Mouse (Mus musculus): Measurements from ENCODE around the gene Rogdi. TPM values are rescaled to one million over a fixed set of nuclear protein-coding genes. Genes with fewer than 3 reads are reported as not detected.

The Rogdi gene
- polyA plus RNA-seq, 1 experiment from 2014 or later: 101 TPM

- Histone ChIP-seq H3K27me3 (no peaks in the 10 kb centered on the region), H3K36me3 (no peaks in the 10 kb centered on the region), H3K4me3 (no peak overlapping the region), H3K4me2 (replicated peaks) (no peak overlapping the region), H3K9ac (no peak overlapping the region), H3K9me3 (replicated peaks) (no peaks in the 10 kb centered on the region), H3K27ac (no peak overlapping the region), H3K4me1 (no peaks in the 10 kb centered on the region)
- no peak for ATAC-seq (ENCODE audit: low FRiP score)
- WGBS: 70% methylated on average over 5 of the region's 5 CpGs
These were observed 34.9 kb downstream of the Rogdi start for GRCm38 (mm10) chr16:4978275-4979051.

GRCm38 (mm10) chr16:4976180-4976579 lies 37.2 kb downstream of the Rogdi start:
- Histone ChIP-seq H3K4me3 (no peak overlapping the region), H3K9ac (no peak overlapping the region), H3K27me3 (no peaks in the 10 kb centered on the region), H3K9me3 (replicated peaks) (no peaks in the 10 kb centered on the region), H3K4me2 (replicated peaks) (no peak overlapping the region), H3K27ac (no peak overlapping the region), H3K4me1 (no peaks in the 10 kb centered on the region), H3K36me3 (no peaks in the 10 kb centered on the region)
- ATAC-seq (ENCODE audit: low FRiP score): no peak
- 78% methylated on average over 2 of the region's 2 CpGs for WGBS

GRCm38 (mm10) chr16:4974521-4974920 lies 38.8 kb downstream of the Rogdi start:
- H3K4me1 ChIP-seq: no peaks in the 10 kb centered on the region
- no peaks in the 10 kb centered on the region for H3K36me3 ChIP-seq
- no peak for ATAC-seq (ENCODE audit: low FRiP score)
- 85% methylated on average over 5 of the region's 5 CpGs for WGBS
- H3K9ac ChIP-seq: no peak overlapping the region
- H3K9me3 ChIP-seq (replicated peaks): no peaks in the 10 kb centered on the region
- no peak overlapping the region for H3K27ac ChIP-seq
- H3K27me3 ChIP-seq: no peaks in the 10 kb centered on the region
- H3K4me3 ChIP-seq: no peak overlapping the region
- H3K4me2 ChIP-seq (replicated peaks): no peak overlapping the region

- 84% methylated on average over 4 of the region's 4 CpGs for WGBS
These were observed 41.7 kb downstream of the Rogdi start for GRCm38 (mm10) chr16:4971626-4972025.

GRCm38 (mm10) chr16:4969055-4969843 lies 44.1 kb downstream of the Rogdi start:
- H3K9ac ChIP-seq: no peak overlapping the region
- no peaks in the 10 kb centered on the region for H3K27me3 ChIP-seq
- H3K36me3 ChIP-seq: 0 out of 2 replicates have a peak, but pooled peaks cover 3% of the 10 kb centered on the region
- peaks cover 6% of the 10 kb centered on the region for H3K4me1 ChIP-seq
- ATAC-seq (ENCODE audit: low FRiP score): no peak
- H3K9me3 ChIP-seq (replicated peaks): no peaks in the 10 kb centered on the region
- no peak overlapping the region for H3K27ac ChIP-seq
- WGBS: 88% methylated on average over 5 of the region's 5 CpGs
- H3K4me3 ChIP-seq: no peak overlapping the region
- H3K4me2 ChIP-seq (replicated peaks): no peak overlapping the region

More at GRCm38 (mm10) chr16:4971626-4972025, 41.7 kb downstream of the Rogdi start:
- Histone ChIP-seq H3K27me3 (no peaks in the 10 kb centered on the region), H3K9ac (no peak overlapping the region), H3K36me3 (0 out of 2 replicates have a peak, but pooled peaks cover 3% of the 10 kb centered on the region), H3K9me3 (replicated peaks) (no peaks in the 10 kb centered on the region), H3K4me3 (no peak overlapping the region), H3K27ac (no peak overlapping the region), H3K4me2 (replicated peaks) (no peak overlapping the region), H3K4me1 (no peaks in the 10 kb centered on the region)
- ATAC-seq (ENCODE audit: low FRiP score): no peak

- Histone ChIP-seq H3K27me3 (no peaks in the 10 kb centered on the region), H3K4me1 (peaks cover 7% of the 10 kb centered on the region), H3K9ac (no peak overlapping the region), H3K36me3 (0 out of 2 replicates have a peak, but pooled peaks cover 3% of the 10 kb centered on the region), H3K27ac (no peak overlapping the region), H3K4me2 (replicated peaks) (no peak overlapping the region), H3K9me3 (replicated peaks) (no peaks in the 10 kb centered on the region), H3K4me3 (no peak overlapping the region)
- ATAC-seq (ENCODE audit: low FRiP score): no peak
- 85% methylated on average over 3 of the region's 3 CpGs for WGBS
These were observed 44.9 kb downstream of the Rogdi start for GRCm38 (mm10) chr16:4968426-4968825.

GRCm38 (mm10) chr16:4965392-4966129 lies 47.8 kb downstream of the Rogdi start:
- ATAC-seq (ENCODE audit: low FRiP score): no peak
- H3K9ac ChIP-seq: no peak overlapping the region
- H3K4me2 ChIP-seq (replicated peaks): peak overlapping the region; percentile 86
- peaks cover 6% of the 10 kb centered on the region; the same call in 1 of the 2 replicates for H3K36me3 ChIP-seq
- peaks cover 21% of the 10 kb centered on the region for H3K4me1 ChIP-seq
- H3K4me3 ChIP-seq: 0 out of 2 replicates have a peak overlapping the region, but pooled peaks have one; percentile 95
- no peaks in the 10 kb centered on the region for H3K9me3 ChIP-seq (replicated peaks)
- H3K27me3 ChIP-seq: no peaks in the 10 kb centered on the region
- 87% methylated on average over 8 of the region's 8 CpGs for WGBS
- no peak overlapping the region for H3K27ac ChIP-seq

- no peak; the same call in 1 of the 2 replicates for ATAC-seq (ENCODE audit: low FRiP score)
- H3K4me3 ChIP-seq: peak overlapping the region; percentile 95
These were observed 48.5 kb downstream of the Rogdi start for GRCm38 (mm10) chr16:4964731-4965391.

GRCm38 (mm10) chr16:4963797-4964709 lies 49.3 kb downstream of the Rogdi start, which contains the start of gene Anks3:
Anks3 (minus strand) TSS chr16:4964205.
- Histone ChIP-seq H3K4me2 (replicated peaks) (peak within 1 kb of the TSS; percentile 86), H3K9ac (peak within 1 kb of the TSS; percentile 87), H3K4me1 (peaks cover 21% of the 10 kb centered on the region), H3K27me3 (no peaks in the 10 kb centered on the region), H3K27ac (peak within 1 kb of the TSS; percentile 85), H3K4me3 (peak within 1 kb of the TSS; percentile 95), H3K9me3 (replicated peaks) (no peaks in the 10 kb centered on the region), H3K36me3 (peaks cover 18% of the 10 kb centered on the region; the same call in 1 of the 2 replicates)
- under 1% methylated on average over 71 of the region's 76 CpGs for WGBS
- ATAC-seq (ENCODE audit: low FRiP score): peak; percentile 98

More at GRCm38 (mm10) chr16:4964731-4965391, 48.5 kb downstream of the Rogdi start:
- H3K27ac ChIP-seq: peak overlapping the region; percentile 85
- H3K9me3 ChIP-seq (replicated peaks): no peaks in the 10 kb centered on the region
- H3K4me2 ChIP-seq (replicated peaks): peak overlapping the region; percentile 86
- 27% methylated on average over 13 of the region's 13 CpGs for WGBS
- peaks cover 21% of the 10 kb centered on the region for H3K4me1 ChIP-seq
- H3K9ac ChIP-seq: peak overlapping the region; percentile 87
- no peaks in the 10 kb centered on the region for H3K27me3 ChIP-seq
- peaks cover 12% of the 10 kb centered on the region; the same call in 1 of the 2 replicates for H3K36me3 ChIP-seq

- Histone ChIP-seq H3K27me3 (no peaks in the 10 kb centered on the region), H3K4me2 (replicated peaks) (peak overlapping the region; percentile 86), H3K9ac (peak overlapping the region; percentile 87), H3K4me1 (peaks cover 21% of the 10 kb centered on the region), H3K27ac (no peak overlapping the region), H3K4me3 (peak overlapping the region; percentile 95), H3K9me3 (replicated peaks) (no peaks in the 10 kb centered on the region), H3K36me3 (peaks cover 16% of the 10 kb centered on the region; the same call in 1 of the 2 replicates)
- ATAC-seq (ENCODE audit: low FRiP score): no peak
- WGBS: 46% methylated on average over 9 of the region's 9 CpGs
These were observed 50.0 kb downstream of the Rogdi start for GRCm38 (mm10) chr16:4963346-4963745.

Data from hindbrain, embryonic 12.5 days (tissue).